12 mouse cellular contexts compared by ENCODE assay signal in the genomic region with DNA sequence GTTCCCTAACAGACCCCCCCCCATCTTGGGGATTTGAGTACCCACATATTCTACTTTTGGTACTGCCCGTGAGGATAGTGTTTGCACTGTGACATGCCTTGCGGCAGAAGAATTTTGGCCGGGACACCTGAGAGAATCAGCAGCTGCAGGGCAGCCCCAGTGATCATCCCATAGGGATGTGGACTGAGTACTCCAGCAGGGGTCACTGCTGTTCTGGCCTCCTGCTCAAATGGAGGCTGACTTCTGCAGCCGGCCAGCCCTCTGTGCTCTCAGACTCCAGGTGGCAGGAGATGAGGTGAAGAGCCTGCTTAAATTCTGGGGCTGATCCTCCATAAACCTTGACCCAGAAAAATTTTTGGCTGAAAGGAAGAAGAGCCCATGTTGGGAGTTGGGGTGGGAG. TPM values are rescaled to one million over a fixed set of nuclear protein-coding genes. Genes with fewer than 3 reads are reported as not detected.
DNase-seq lines count a peak whose midpoint lies in the region; ATAC-seq and TF ChIP-seq lines count a peak whose summit lies in the region.
"Had no signal": no experiment of that assay in that cellular context is flagged by ENCODE, and none has a peak within 500 bp of the region (broad histone marks: within the 10 kb centered on the region; RNA-seq: fewer than 3 reads in every experiment).

No protein-coding gene starts in this region.

- no peak overlapping the region for H3K4me2 ChIP-seq in hindbrain, embryonic 11.5 days (replicated peaks; ENCODE audit: low read depth, low read length)
- no peak overlapping the region for H3K4me2 ChIP-seq in lung, postnatal 0 days (replicated peaks; ENCODE audit: low read depth, low read length)

- H3K36me3 ChIP-seq in hindbrain, embryonic 10.5 days = no peaks in the 10 kb centered on the region
- no peaks in the 10 kb centered on the region for H3K36me3 ChIP-seq in hindbrain, embryonic 11.5 days (ENCODE audit: control insufficient read depth, insufficient read depth, low read length)
- H3K36me3 ChIP-seq in lung, postnatal 0 days (ENCODE audit: insufficient read depth, low read length) = no peaks in the 10 kb centered on the region

- no peak for ATAC-seq in hindbrain, embryonic 11.5 days (ENCODE audit: low FRiP score)
- no peak; the same call in 1 of the 2 replicates for ATAC-seq in lung, postnatal 0 days

- no peak overlapping the region for H3K4me3 ChIP-seq in hindbrain, embryonic 10.5 days
- H3K4me3 ChIP-seq in hindbrain, embryonic 11.5 days (ENCODE audit: low read depth, low read length) = no peak overlapping the region
- no peak overlapping the region for H3K4me3 ChIP-seq in lung, postnatal 0 days (ENCODE audit: low read depth, low read length)

- no peak overlapping the region for H3K9ac ChIP-seq in hindbrain, embryonic 11.5 days (ENCODE audit: low read depth, low read length)
- H3K9ac ChIP-seq in lung, postnatal 0 days (replicated peaks; ENCODE audit: low read depth) = no peak overlapping the region

- peaks cover 23% of the 10 kb centered on the region for H3K4me1 ChIP-seq in hindbrain, embryonic 10.5 days (replicated peaks)
- no peaks in the 10 kb centered on the region for H3K4me1 ChIP-seq in hindbrain, embryonic 11.5 days (replicated peaks; ENCODE audit: control insufficient read depth, insufficient read depth, low read length)
- H3K4me1 ChIP-seq in lung, postnatal 0 days (ENCODE audit: insufficient read depth, low read depth, low read length) = no peaks in the 10 kb centered on the region

- WGBS in hindbrain, embryonic 10.5 days = 39% methylated on average over 4 of the region's 4 CpGs
- WGBS in hindbrain, embryonic 11.5 days = 37% methylated on average over 4 of the region's 4 CpGs
- WGBS in lung, postnatal 0 days = 31% methylated on average over 4 of the region's 4 CpGs

- H3K27ac ChIP-seq in hindbrain, embryonic 10.5 days = 0 out of 2 replicates have a peak overlapping the region, but pooled peaks have one; percentile 5
- no peak overlapping the region for H3K27ac ChIP-seq in hindbrain, embryonic 11.5 days (ENCODE audit: low read depth, low read length)
- no peak overlapping the region for H3K27ac ChIP-seq in lung, postnatal 0 days (ENCODE audit: low read length)

- TF ChIP-seq CTCF in lung, postnatal 0 days (IDR thresholded peaks at IDR 0.05) = peak; percentile 54

- peaks cover 10% of the 10 kb centered on the region for H3K27me3 ChIP-seq in hindbrain, embryonic 10.5 days (ENCODE audit: insufficient read depth, poor library complexity, severe bottlenecking)
- no peaks in the 10 kb centered on the region for H3K27me3 ChIP-seq in hindbrain, embryonic 11.5 days (ENCODE audit: control insufficient read depth, insufficient read depth, low read length)
- H3K27me3 ChIP-seq in lung, postnatal 0 days (replicated peaks; ENCODE audit: insufficient read depth, low read length) = no peaks in the 10 kb centered on the region

- DNase-seq in hindbrain, embryonic 10.5 days (ENCODE audit: low spot score) = peak; percentile 25
- no peak for DNase-seq in hindbrain, embryonic 11.5 days (ENCODE audit: low spot score)
- no peak for DNase-seq in lung, postnatal 0 days (ENCODE audit: low spot score)
- DNase-seq in lung, postnatal 10 days = no peak
- DNase-seq in embryo, embryonic 9.5 days (ENCODE audit: extremely low spot score) = peak; percentile 28
- DNase-seq in frontal cortex, postnatal 10 days (ENCODE audit: low spot score in 2 of 2) = no peak
- no peak for DNase-seq in adrenal gland, postnatal 4 days (ENCODE audit: low spot score in 2 of 2)
- DNase-seq: cerebellum, postnatal 10 days; gastrocnemius, postnatal 10 days; heart, postnatal 36 days; left cerebral cortex, postnatal 4 days; right cerebral cortex, postnatal 14 days had no signal

- no peak for TF ChIP-seq EP300 in lung, postnatal 0 days (IDR thresholded peaks at IDR 0.05)

- 0 out of 2 replicates have a peak, but pooled peaks cover under 1% of the 10 kb centered on the region for H3K9me3 ChIP-seq in hindbrain, embryonic 10.5 days
- H3K9me3 ChIP-seq in hindbrain, embryonic 11.5 days (ENCODE audit: control insufficient read depth, low read length) = no peaks in the 10 kb centered on the region
- H3K9me3 ChIP-seq in lung, postnatal 0 days (ENCODE audit: low read length) = no peaks in the 10 kb centered on the region

RNA-seq across cellular contexts. Expression of a gene that starts 58.8 kb away (rescaled TPM):
- polyA plus RNA-seq in hindbrain, embryonic 10.5 days (2016; fragmentation: Nextera tagmentation; extraction: Ambion mirVana) = 6.2 and 10.3 TPM in 2 replicates
- 6.2 and 6.3 TPM in 2 replicates for polyA plus RNA-seq in hindbrain, embryonic 11.5 days (2014; fragmentation: Nextera tagmentation; extraction: Ambion mirVana)
- 94.1 and 106 TPM in 2 replicates for polyA plus RNA-seq in lung, postnatal 0 days (2015; fragmentation: Nextera tagmentation; extraction: Ambion mirVana)
- total RNA-seq in adrenal gland, postnatal 4 days (2021) = 10 to 100 TPM; 68.7 to 73.7 TPM

Comparison
In these comparisons a context has a peak if more than half of its experiments do, and no peak if none do; other contexts are left out.
1. DNase-seq: peak in hindbrain, embryonic 10.5 days (single experiment) and embryo, embryonic 9.5 days (single experiment); none in hindbrain, embryonic 11.5 days (single experiment), lung, postnatal 0 days (single experiment), lung, postnatal 10 days (single experiment), frontal cortex, postnatal 10 days (0 of 2) and adrenal gland, postnatal 4 days (0 of 2).